Mouse (Mus musculus): ENCODE measurements around the gene Fbxl18. TPM values are rescaled to one million over a fixed set of nuclear protein-coding genes. Genes with fewer than 3 reads are reported as not detected.

The Fbxl18 gene
- polyA plus RNA-seq, 1 experiment from 2014 or later: 11.5 TPM

DNA sequence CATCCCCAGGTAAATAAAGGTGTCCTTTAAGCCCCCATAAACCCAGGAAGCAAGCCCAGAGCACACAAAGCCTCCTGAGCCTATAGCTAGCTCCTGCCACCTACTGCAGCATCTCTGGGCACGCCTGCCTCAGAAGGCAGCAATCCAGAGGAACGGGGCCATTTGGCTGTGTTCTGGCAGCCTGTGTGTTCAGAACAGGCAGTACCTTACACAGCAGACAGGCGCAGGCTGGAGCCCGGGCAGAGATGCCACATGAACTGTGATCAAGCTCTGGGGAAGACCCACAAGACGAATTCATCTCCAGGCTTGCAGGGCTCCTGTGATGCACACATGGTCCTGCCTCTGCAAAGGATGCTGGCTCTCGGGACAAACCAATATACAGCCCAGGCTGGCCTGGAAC lies 15.0 kb downstream of the Fbxl18 start:
- ATAC-seq (ENCODE audit: insufficient number of reproducible peaks, low FRiP score): no peak
- Histone ChIP-seq H3K4me3 (no peak overlapping the region), H3K36me3 (peaks cover 50% of the 10 kb centered on the region), H3K27me3 (replicated peaks) (no peaks in the 10 kb centered on the region), H3K27ac (ENCODE audit: poor library complexity, severe bottlenecking) (no peak overlapping the region; the same call in 1 of the 2 replicates), H3K9me3 (replicated peaks) (no peaks in the 10 kb centered on the region), H3K4me1 (replicated peaks) (peaks cover 29% of the 10 kb centered on the region), H3K9ac (0 out of 2 replicates have a peak overlapping the region, but pooled peaks have one; percentile 52), H3K4me2 (no peak overlapping the region)
- WGBS: 79% methylated on average over 6 of the region's 6 CpGs

GRCm38 (mm10) chr5:142879318-142880175 lies 15.7 kb downstream of the Fbxl18 start:
- Histone ChIP-seq H3K27ac (ENCODE audit: poor library complexity, severe bottlenecking) (no peak overlapping the region), H3K36me3 (peaks cover 45% of the 10 kb centered on the region), H3K4me2 (no peak overlapping the region), H3K9me3 (replicated peaks) (no peaks in the 10 kb centered on the region), H3K9ac (no peak overlapping the region), H3K4me1 (replicated peaks) (peaks cover 29% of the 10 kb centered on the region), H3K27me3 (replicated peaks) (no peaks in the 10 kb centered on the region), H3K4me3 (no peak overlapping the region)
- peak; percentile 76 for ATAC-seq (ENCODE audit: insufficient number of reproducible peaks, low FRiP score)
- 57% methylated on average over 8 of the region's 8 CpGs for WGBS

DNA sequence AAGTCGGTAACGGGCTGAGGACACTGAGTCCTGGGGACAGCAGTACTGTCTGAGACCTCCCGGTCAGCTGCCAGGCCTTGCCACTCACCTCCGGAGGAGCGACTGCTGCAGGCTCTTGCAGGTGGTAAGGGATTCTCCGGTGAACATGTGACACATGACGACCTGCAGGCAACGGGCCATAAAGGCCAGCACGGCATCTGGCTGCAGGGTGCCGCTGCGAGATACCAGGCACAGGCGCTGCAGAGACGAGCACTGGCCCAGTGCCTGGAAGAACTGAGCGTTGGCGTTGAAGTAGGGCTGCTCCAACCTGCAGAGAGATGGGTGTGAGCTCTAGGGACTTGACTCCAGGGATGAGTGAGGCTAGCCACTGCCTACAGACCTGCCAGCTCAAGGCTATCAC lies 16.7 kb downstream of the Fbxl18 start:
- no peak for ATAC-seq (ENCODE audit: insufficient number of reproducible peaks, low FRiP score)
- whole genome bisulfite sequencing: 73% methylated on average over 15 of the region's 15 CpGs
- Histone ChIP-seq H3K4me3 (no peak overlapping the region), H3K9me3 (replicated peaks) (no peaks in the 10 kb centered on the region), H3K4me1 (replicated peaks) (peaks cover 29% of the 10 kb centered on the region), H3K4me2 (no peak overlapping the region), H3K27ac (ENCODE audit: poor library complexity, severe bottlenecking) (no peak overlapping the region), H3K27me3 (replicated peaks) (no peaks in the 10 kb centered on the region), H3K36me3 (peaks cover 44% of the 10 kb centered on the region), H3K9ac (peak overlapping the region; percentile 36; the same call in 1 of the 2 replicates)

GRCm38 (mm10) chr5:142877337-142878280 lies 17.6 kb downstream of the Fbxl18 start:
- H3K9me3 ChIP-seq (replicated peaks): no peaks in the 10 kb centered on the region
- H3K4me3 ChIP-seq: no peak overlapping the region
- no peak overlapping the region for H3K27ac ChIP-seq (ENCODE audit: poor library complexity, severe bottlenecking)
- no peaks in the 10 kb centered on the region for H3K27me3 ChIP-seq (replicated peaks)
- ATAC-seq (ENCODE audit: insufficient number of reproducible peaks, low FRiP score): peak; percentile 19
- H3K4me1 ChIP-seq (replicated peaks): peaks cover 29% of the 10 kb centered on the region
- no peak overlapping the region for H3K9ac ChIP-seq
- peaks cover 47% of the 10 kb centered on the region for H3K36me3 ChIP-seq
- 29% methylated on average over 11 of the region's 11 CpGs for WGBS
- H3K4me2 ChIP-seq: no peak overlapping the region

DNA sequence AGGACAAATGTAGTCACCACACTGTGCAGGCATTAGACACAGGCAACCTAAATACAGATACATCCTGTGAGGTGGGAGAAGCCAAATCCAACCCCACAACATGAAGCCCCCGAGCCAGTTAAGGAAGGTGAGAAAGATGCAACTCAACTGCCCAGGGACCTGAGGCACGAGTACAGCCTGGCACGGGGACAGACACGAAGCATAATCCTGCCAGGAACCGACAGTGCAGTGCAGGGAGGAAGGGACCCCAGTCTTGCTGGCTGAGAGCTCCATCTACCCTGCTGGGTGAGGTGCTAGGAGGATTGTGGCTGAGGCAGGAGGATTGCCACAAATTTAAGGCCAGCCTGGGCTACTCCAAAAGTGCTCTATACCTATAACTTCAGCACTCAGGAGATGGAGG lies 18.3 kb downstream of the Fbxl18 start:
- H3K27ac ChIP-seq (ENCODE audit: poor library complexity, severe bottlenecking): no peak overlapping the region
- H3K9ac ChIP-seq: no peak overlapping the region
- H3K27me3 ChIP-seq (replicated peaks): no peaks in the 10 kb centered on the region
- H3K4me3 ChIP-seq: no peak overlapping the region
- H3K4me1 ChIP-seq (replicated peaks): peaks cover 29% of the 10 kb centered on the region
- 89% methylated on average over 5 of the region's 5 CpGs for WGBS
- H3K36me3 ChIP-seq: peaks cover 54% of the 10 kb centered on the region
- no peak overlapping the region for H3K4me2 ChIP-seq
- no peak for ATAC-seq (ENCODE audit: insufficient number of reproducible peaks, low FRiP score)
- no peaks in the 10 kb centered on the region for H3K9me3 ChIP-seq (replicated peaks)

DNA sequence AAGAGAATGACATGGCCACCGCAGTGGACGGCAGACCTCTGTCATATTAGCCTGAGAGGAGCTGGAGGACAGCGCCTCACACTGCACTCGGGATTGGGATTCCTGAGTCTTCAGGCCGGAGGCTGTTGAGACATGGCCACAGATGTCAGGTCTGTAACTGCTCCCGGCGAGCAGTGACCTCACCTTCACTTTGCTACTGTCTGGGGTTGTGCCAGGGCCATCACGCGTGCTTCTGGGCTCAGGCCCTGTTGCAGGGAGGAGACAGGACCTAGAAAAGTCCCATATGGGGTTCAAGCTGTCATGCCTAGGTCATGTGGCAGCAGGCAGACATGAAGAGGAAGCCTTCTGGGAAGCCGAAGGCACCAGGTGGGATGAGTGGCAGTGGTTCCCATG lies 19.7 kb downstream of the Fbxl18 start:
- H3K4me1 ChIP-seq (replicated peaks): peaks cover 17% of the 10 kb centered on the region
- ATAC-seq (ENCODE audit: insufficient number of reproducible peaks, low FRiP score): no peak
- WGBS: 89% methylated on average over 10 of the region's 10 CpGs
- no peak overlapping the region for H3K27ac ChIP-seq (ENCODE audit: poor library complexity, severe bottlenecking)
- H3K4me3 ChIP-seq: no peak overlapping the region
- peaks cover 63% of the 10 kb centered on the region for H3K36me3 ChIP-seq
- H3K4me2 ChIP-seq: no peak overlapping the region
- H3K9ac ChIP-seq: no peak overlapping the region
- no peaks in the 10 kb centered on the region for H3K9me3 ChIP-seq (replicated peaks)
- H3K27me3 ChIP-seq (replicated peaks): no peaks in the 10 kb centered on the region

GRCm38 (mm10) chr5:142874791-142875512 lies 20.3 kb downstream of the Fbxl18 start:
- ATAC-seq (ENCODE audit: insufficient number of reproducible peaks, low FRiP score): no peak
- H3K27ac ChIP-seq (ENCODE audit: poor library complexity, severe bottlenecking): no peak overlapping the region
- no peak overlapping the region for H3K4me3 ChIP-seq
- WGBS: 88% methylated on average over 13 of the region's 13 CpGs
- no peak overlapping the region for H3K4me2 ChIP-seq
- peaks cover 63% of the 10 kb centered on the region for H3K36me3 ChIP-seq
- H3K4me1 ChIP-seq (replicated peaks): peaks cover 15% of the 10 kb centered on the region
- H3K9me3 ChIP-seq (replicated peaks): no peaks in the 10 kb centered on the region
- H3K27me3 ChIP-seq (replicated peaks): no peaks in the 10 kb centered on the region
- no peak overlapping the region for H3K9ac ChIP-seq

- no peak for ATAC-seq (ENCODE audit: insufficient number of reproducible peaks, low FRiP score)
- H3K36me3 ChIP-seq: peaks cover 69% of the 10 kb centered on the region
Observed at GRCm38 (mm10) chr5:142873718-142874117, 21.5 kb downstream of the Fbxl18 start.

DNA sequence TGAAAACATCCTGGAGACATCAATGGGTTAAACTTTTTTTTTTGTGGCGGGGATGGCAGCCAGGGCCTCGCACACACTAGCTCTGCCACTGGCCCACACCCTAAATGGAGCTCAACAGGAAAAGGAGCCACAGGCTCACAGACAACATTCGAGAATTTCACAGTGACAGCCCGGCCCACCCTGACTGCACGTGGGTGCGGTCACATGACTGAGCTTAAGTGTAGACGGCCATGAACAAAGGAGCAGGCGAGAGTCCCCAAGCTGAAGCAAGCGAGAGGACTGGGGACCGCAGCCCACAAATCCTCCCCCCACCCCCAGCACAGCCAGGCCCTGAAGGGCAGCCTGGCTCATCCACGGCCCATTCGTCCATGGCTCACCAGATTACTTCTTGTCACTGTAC lies 23.5 kb downstream of the Fbxl18 start:
- 57% methylated on average over 12 of the region's 12 CpGs for WGBS
- H3K4me3 ChIP-seq: no peak overlapping the region
- no peaks in the 10 kb centered on the region for H3K27me3 ChIP-seq (replicated peaks)
- H3K9me3 ChIP-seq (replicated peaks): no peaks in the 10 kb centered on the region
- H3K27ac ChIP-seq (ENCODE audit: poor library complexity, severe bottlenecking): no peak overlapping the region
- no peak overlapping the region for H3K4me2 ChIP-seq
- no peak overlapping the region for H3K9ac ChIP-seq
- no peak for ATAC-seq (ENCODE audit: insufficient number of reproducible peaks, low FRiP score)
- H3K4me1 ChIP-seq (replicated peaks): 0 out of 2 replicates have a peak, but pooled peaks cover 4% of the 10 kb centered on the region
- peaks cover 62% of the 10 kb centered on the region for H3K36me3 ChIP-seq

More at GRCm38 (mm10) chr5:142873718-142874117, 21.5 kb downstream of the Fbxl18 start:
- H3K27ac ChIP-seq (ENCODE audit: poor library complexity, severe bottlenecking): no peak overlapping the region
- no peak overlapping the region for H3K9ac ChIP-seq
- H3K4me3 ChIP-seq: no peak overlapping the region
- no peak overlapping the region for H3K4me2 ChIP-seq
- no peaks in the 10 kb centered on the region for H3K27me3 ChIP-seq (replicated peaks)
- 90% methylated on average over 7 of the region's 7 CpGs for WGBS
- H3K4me1 ChIP-seq (replicated peaks): peaks cover 11% of the 10 kb centered on the region; the same call in 1 of the 2 replicates
- no peaks in the 10 kb centered on the region for H3K9me3 ChIP-seq (replicated peaks)

- ATAC-seq (ENCODE audit: insufficient number of reproducible peaks, low FRiP score): no peak
- H3K27ac ChIP-seq (ENCODE audit: poor library complexity, severe bottlenecking): no peak overlapping the region
- H3K9me3 ChIP-seq (replicated peaks): no peaks in the 10 kb centered on the region
- H3K4me1 ChIP-seq (replicated peaks): 0 out of 2 replicates have a peak, but pooled peaks cover 4% of the 10 kb centered on the region
- no peaks in the 10 kb centered on the region for H3K27me3 ChIP-seq (replicated peaks)
- H3K36me3 ChIP-seq: peaks cover 45% of the 10 kb centered on the region
- H3K4me3 ChIP-seq: no peak overlapping the region
- no peak overlapping the region for H3K4me2 ChIP-seq
- 89% methylated on average over 13 of the region's 13 CpGs for WGBS
- no peak overlapping the region for H3K9ac ChIP-seq
Observed at GRCm38 (mm10) chr5:142869463-142869862, 25.8 kb downstream of the Fbxl18 start.
